22 mouse cellular contexts compared by ENCODE assay signal in genomic region chr12:103644601-103645000, GRCm38 (mm10). TPM values are rescaled to one million over a fixed set of nuclear protein-coding genes. Genes with fewer than 3 reads are reported as not detected.
DNase-seq lines count a peak whose midpoint lies in the region; ATAC-seq and TF ChIP-seq lines count a peak whose summit lies in the region.
"Had no signal": no experiment of that assay in that cellular context is flagged by ENCODE, and none has a peak within 500 bp of the region (broad histone marks: within the 10 kb centered on the region; RNA-seq: fewer than 3 reads in every experiment).

No protein-coding gene starts in this region.

- no peaks in the 10 kb centered on the region for H3K4me1 ChIP-seq in limb, embryonic 14.5 days (ENCODE audit: control insufficient read depth, insufficient read depth, low read length)
- H3K4me1 ChIP-seq in limb, embryonic 10.5 days = no peaks in the 10 kb centered on the region
- peaks cover 8% of the 10 kb centered on the region for H3K4me1 ChIP-seq in embryonic facial prominence, embryonic 13.5 days
- H3K4me1 ChIP-seq in stomach, postnatal 0 days (replicated peaks; ENCODE audit: control insufficient read depth, insufficient read depth) = no peaks in the 10 kb centered on the region
- H3K4me1 ChIP-seq: heart, embryonic 10.5 days; hindbrain, embryonic 12.5 days had no signal

- no peak overlapping the region for H3K4me3 ChIP-seq in limb, embryonic 14.5 days (replicated peaks; ENCODE audit: low read length)
- H3K4me3 ChIP-seq in limb, embryonic 10.5 days = no peak overlapping the region
- no peak overlapping the region for H3K4me3 ChIP-seq in embryonic facial prominence, embryonic 13.5 days
- H3K4me3 ChIP-seq in myocyte = no peak overlapping the region
- H3K4me3 ChIP-seq in stomach, postnatal 0 days (ENCODE audit: low read depth, low read length) = no peak overlapping the region
- H3K4me3 ChIP-seq: heart, embryonic 10.5 days; hindbrain, embryonic 12.5 days had no signal

- WGBS in limb, embryonic 14.5 days = 33% methylated on average over 5 of the region's 5 CpGs
- WGBS in limb, embryonic 10.5 days = 46% methylated on average over 5 of the region's 5 CpGs
- 5% methylated on average over 5 of the region's 5 CpGs for WGBS in embryonic facial prominence, embryonic 13.5 days
- 18% methylated on average over 5 of the region's 5 CpGs for WGBS in stomach, postnatal 0 days

- no peak for TF ChIP-seq CTCF in stomach, postnatal 0 days (IDR thresholded peaks at IDR 0.05; ENCODE audit: low read depth)

- TF ChIP-seq EP300 in stomach, postnatal 0 days (optimal IDR thresholded peaks at IDR 0.05) = no peak

- H3ac ChIP-seq in myocyte (ENCODE audit: control insufficient read depth, insufficient read length) = no peak overlapping the region

- H3K4me2 ChIP-seq in limb, embryonic 14.5 days (replicated peaks; ENCODE audit: low read depth, low read length, severe bottlenecking) = no peak overlapping the region
- H3K4me2 ChIP-seq in embryonic facial prominence, embryonic 13.5 days = 0 out of 2 replicates have a peak overlapping the region, but pooled peaks have one; percentile 16
- peak overlapping the region; percentile 42 for H3K4me2 ChIP-seq in myocyte (ENCODE audit: low read depth)
- no peak overlapping the region for H3K4me2 ChIP-seq in stomach, postnatal 0 days (replicated peaks; ENCODE audit: low read depth)
- H3K4me2 ChIP-seq: hindbrain, embryonic 12.5 days had no signal

- ATAC-seq in limb, embryonic 14.5 days (ENCODE audit: low FRiP score, low read depth) = no peak
- no peak for ATAC-seq in embryonic facial prominence, embryonic 13.5 days (ENCODE audit: insufficient number of reproducible peaks, insufficient read depth, low FRiP score, low TSS enrichment, low read depth)
- ATAC-seq in stomach, postnatal 0 days (ENCODE audit: low FRiP score, low TSS enrichment) = no peak
- ATAC-seq: forebrain, embryonic 16.5 days; hindbrain, embryonic 16.5 days had no signal

- TF ChIP-seq POLR2A in limb, embryonic 14.5 days (IDR thresholded peaks at IDR 0.05; ENCODE audit: borderline replicate concordance, extremely low read depth, insufficient read depth, insufficient read length) = no peak
- no peak for TF ChIP-seq POLR2A in myocyte (IDR thresholded peaks at IDR 0.05; ENCODE audit: insufficient read length, low read depth)

- H3K79me2 ChIP-seq in myocyte (ENCODE audit: control insufficient read depth, insufficient read depth) = no peaks in the 10 kb centered on the region

- peak; percentile 4 for DNase-seq in limb, embryonic 14.5 days (ENCODE audit: low spot score)
- no peak for DNase-seq in limb, embryonic 10.5 days (ENCODE audit: low spot score)
- DNase-seq in Muller cell, postnatal 12 days (ENCODE audit: inconsistent ontology term) = peak; percentile 1
- no peak for DNase-seq in stomach, postnatal 0 days (ENCODE audit: low spot score)
- DNase-seq: adrenal gland, adult 2 months; adrenal gland, postnatal 25 days; cerebellum, adult 18-20 months; cerebellum, adult 9-11 months; cerebellum, postnatal 36 days; gastrocnemius, postnatal 10 days; heart, adult 18-20 months; heart, postnatal 10 days; heart, postnatal 4 days had no signal

- H3K27ac ChIP-seq in limb, embryonic 14.5 days (replicated peaks; ENCODE audit: low read depth, low read length) = no peak overlapping the region
- H3K27ac ChIP-seq in limb, embryonic 10.5 days = no peak overlapping the region
- peak overlapping the region; percentile 85 for H3K27ac ChIP-seq in embryonic facial prominence, embryonic 13.5 days
- H3K27ac ChIP-seq in stomach, postnatal 0 days (replicated peaks) = no peak overlapping the region
- H3K27ac ChIP-seq: heart, embryonic 10.5 days; hindbrain, embryonic 12.5 days had no signal

- H3K9ac ChIP-seq in limb, embryonic 14.5 days (ENCODE audit: low read depth, low read length, severe bottlenecking) = no peak overlapping the region
- no peak overlapping the region for H3K9ac ChIP-seq in embryonic facial prominence, embryonic 13.5 days
- no peak overlapping the region for H3K9ac ChIP-seq in stomach, postnatal 0 days (ENCODE audit: low read length)
- H3K9ac ChIP-seq: hindbrain, embryonic 12.5 days had no signal

- no peaks in the 10 kb centered on the region for H3K36me3 ChIP-seq in limb, embryonic 14.5 days (ENCODE audit: control insufficient read depth, insufficient read depth, low read length)
- no peaks in the 10 kb centered on the region for H3K36me3 ChIP-seq in limb, embryonic 10.5 days
- no peaks in the 10 kb centered on the region for H3K36me3 ChIP-seq in embryonic facial prominence, embryonic 13.5 days
- no peaks in the 10 kb centered on the region for H3K36me3 ChIP-seq in myocyte (ENCODE audit: control insufficient read depth, insufficient read depth)
- no peaks in the 10 kb centered on the region for H3K36me3 ChIP-seq in stomach, postnatal 0 days (ENCODE audit: control insufficient read depth, insufficient read depth, low read length)
- H3K36me3 ChIP-seq: heart, embryonic 10.5 days; hindbrain, embryonic 12.5 days had no signal

- H3K9me3 ChIP-seq in limb, embryonic 14.5 days (ENCODE audit: control insufficient read depth, low read length) = no peaks in the 10 kb centered on the region
- no peaks in the 10 kb centered on the region for H3K9me3 ChIP-seq in limb, embryonic 10.5 days (replicated peaks)
- no peaks in the 10 kb centered on the region for H3K9me3 ChIP-seq in embryonic facial prominence, embryonic 13.5 days
- H3K9me3 ChIP-seq in stomach, postnatal 0 days (ENCODE audit: control insufficient read depth, low read length) = no peaks in the 10 kb centered on the region
- H3K9me3 ChIP-seq: heart, embryonic 10.5 days; hindbrain, embryonic 12.5 days had no signal

- no peaks in the 10 kb centered on the region for H3K27me3 ChIP-seq in limb, embryonic 14.5 days (ENCODE audit: control insufficient read depth, insufficient read depth, low read length)
- no peaks in the 10 kb centered on the region for H3K27me3 ChIP-seq in limb, embryonic 10.5 days (ENCODE audit: low read depth, poor library complexity, severe bottlenecking)
- H3K27me3 ChIP-seq in embryonic facial prominence, embryonic 13.5 days = no peaks in the 10 kb centered on the region
- H3K27me3 ChIP-seq in myocyte (ENCODE audit: control insufficient read depth, insufficient read depth, insufficient read length) = no peaks in the 10 kb centered on the region
- no peaks in the 10 kb centered on the region for H3K27me3 ChIP-seq in stomach, postnatal 0 days (ENCODE audit: control insufficient read depth, insufficient read depth, low read length)
- H3K27me3 ChIP-seq: hindbrain, embryonic 12.5 days had no signal

TF ChIP-seq in myocyte, 11 proteins besides CTCF, POLR2A, EP300 and RAD21:
- TF ChIP-seq E2F4 (IDR thresholded peaks at IDR 0.05; ENCODE audit: insufficient read depth) = no peak
- TF ChIP-seq MYOD1 (IDR thresholded peaks at IDR 0.05; ENCODE audit: control insufficient read depth in 1 of 3, insufficient read length in 2 of 3, low read depth in 2 of 3) = no peak
- TF ChIP-seq CEBPB (IDR thresholded peaks at IDR 0.05; ENCODE audit: insufficient read depth, poor library complexity, severe bottlenecking) = no peak
- TF ChIP-seq TCF3 (IDR thresholded peaks at IDR 0.05; ENCODE audit: insufficient read length, low read depth) = no peak
- TF ChIP-seq REST (IDR thresholded peaks at IDR 0.05; ENCODE audit: insufficient read depth, insufficient read length) = no peak
- TF ChIP-seq MAX (IDR thresholded peaks at IDR 0.05; ENCODE audit: low read depth) = no peak

RNA-seq across cellular contexts. Expression of gene Serpina6, which starts 12.4 kb away (rescaled TPM):
- 0.04 and 0.34 TPM in 2 replicates for polyA plus RNA-seq in limb, embryonic 14.5 days (2012; rRNA removed)
- polyA plus RNA-seq in limb, embryonic 14.5 days (2014; fragmentation: Nextera tagmentation; extraction: Ambion mirVana) = not detected in 2 replicates
- 0.09 TPM in 1 of 2 replicates, not detected in the other for polyA plus RNA-seq in limb, embryonic 10.5 days (2016; fragmentation: Nextera tagmentation; extraction: Ambion mirVana)
- polyA plus RNA-seq in embryonic facial prominence, embryonic 13.5 days (2015; fragmentation: Nextera tagmentation; extraction: Ambion mirVana) = 13.0 TPM in 1 of 2 replicates, not detected in the other
- 0.20 TPM for polyA plus RNA-seq in myocyte (2012; fragmentation: generic; extraction: Trizol)
- 0.22 TPM in 1 of 2 replicates, not detected in the other for polyA plus RNA-seq in stomach, postnatal 0 days (2015; fragmentation: Nextera tagmentation; extraction: Ambion mirVana)
- polyA plus RNA-seq: forebrain, embryonic 11.5 days; forebrain, embryonic 16.5 days; frontal cortex, adult 2 months; hindbrain, embryonic 12.5 days; hindbrain, embryonic 16.5 days had no signal

RNA-seq across cellular contexts. Expression of gene Serpina10, which starts 13.4 kb away (rescaled TPM):
- polyA plus RNA-seq in limb, embryonic 14.5 days (2012; rRNA removed) = 0.01 TPM in 1 of 2 replicates, not detected in the other
- polyA plus RNA-seq in limb, embryonic 14.5 days (2014; fragmentation: Nextera tagmentation; extraction: Ambion mirVana) = not detected in 2 replicates
- not detected in 2 replicates for polyA plus RNA-seq in limb, embryonic 10.5 days (2016; fragmentation: Nextera tagmentation; extraction: Ambion mirVana)
- 0.10 and 0.47 TPM in 2 replicates for polyA plus RNA-seq in embryonic facial prominence, embryonic 13.5 days (2015; fragmentation: Nextera tagmentation; extraction: Ambion mirVana)
- polyA plus RNA-seq in myocyte (2012; fragmentation: generic; extraction: Trizol) = not detected
- 0.10 and 0.13 TPM in 2 replicates for polyA plus RNA-seq in stomach, postnatal 0 days (2015; fragmentation: Nextera tagmentation; extraction: Ambion mirVana)
- polyA plus RNA-seq: adrenal gland, adult 2 months; forebrain, embryonic 11.5 days; heart, embryonic 14.5 days; hindbrain, embryonic 12.5 days had no signal

RNA-seq across cellular contexts. Expression of gene Serpina16, which starts 31.3 kb away (rescaled TPM):
- polyA plus RNA-seq in limb, embryonic 14.5 days (2012; rRNA removed) = not detected in 2 replicates
- not detected in 2 replicates for polyA plus RNA-seq in limb, embryonic 14.5 days (2014; fragmentation: Nextera tagmentation; extraction: Ambion mirVana)
- polyA plus RNA-seq in limb, embryonic 10.5 days (2016; fragmentation: Nextera tagmentation; extraction: Ambion mirVana) = not detected in 2 replicates
- not detected in 2 replicates for polyA plus RNA-seq in embryonic facial prominence, embryonic 13.5 days (2015; fragmentation: Nextera tagmentation; extraction: Ambion mirVana)
- polyA plus RNA-seq in myocyte (2012; fragmentation: generic; extraction: Trizol) = not detected
- polyA plus RNA-seq in stomach, postnatal 0 days (2015; fragmentation: Nextera tagmentation; extraction: Ambion mirVana) = not detected in 2 replicates
- polyA plus RNA-seq: adrenal gland, adult 2 months; forebrain, embryonic 11.5 days; forebrain, embryonic 16.5 days; frontal cortex, adult 2 months; heart, embryonic 10.5 days; heart, embryonic 14.5 days; hindbrain, embryonic 12.5 days; hindbrain, embryonic 16.5 days had no signal

RNA-seq across cellular contexts. Expression of gene Serpina1f, which starts 50.7 kb away (rescaled TPM):
- polyA plus RNA-seq in limb, embryonic 14.5 days (2012; rRNA removed) = 0.05 TPM in 1 of 2 replicates, not detected in the other
- polyA plus RNA-seq in limb, embryonic 14.5 days (2014; fragmentation: Nextera tagmentation; extraction: Ambion mirVana) = not detected in 2 replicates
- polyA plus RNA-seq in limb, embryonic 10.5 days (2016; fragmentation: Nextera tagmentation; extraction: Ambion mirVana) = not detected in 2 replicates
- polyA plus RNA-seq in embryonic facial prominence, embryonic 13.5 days (2015; fragmentation: Nextera tagmentation; extraction: Ambion mirVana) = not detected in 2 replicates
- polyA plus RNA-seq in myocyte (2012; fragmentation: generic; extraction: Trizol) = not detected
- not detected in 2 replicates for polyA plus RNA-seq in stomach, postnatal 0 days (2015; fragmentation: Nextera tagmentation; extraction: Ambion mirVana)
- polyA plus RNA-seq: adrenal gland, adult 2 months; forebrain, embryonic 11.5 days; forebrain, embryonic 16.5 days; frontal cortex, adult 2 months; heart, embryonic 14.5 days; hindbrain, embryonic 12.5 days; hindbrain, embryonic 16.5 days had no signal

Comparison
In these comparisons a context has a peak if more than half of its experiments do, and no peak if none do; other contexts are left out.
1. DNase-seq: peak in limb, embryonic 14.5 days (single experiment) and Muller cell, postnatal 12 days (single experiment); none in limb, embryonic 10.5 days (single experiment) and stomach, postnatal 0 days (single experiment).
2. H3K4me2 ChIP-seq: peak in embryonic facial prominence, embryonic 13.5 days (single experiment) and myocyte (single experiment); none in limb, embryonic 14.5 days (single experiment) and stomach, postnatal 0 days (single experiment).